Mouse (Mus musculus): ENCODE data around the gene 1700003F12Rik.

1700003F12Rik gene

DNA sequence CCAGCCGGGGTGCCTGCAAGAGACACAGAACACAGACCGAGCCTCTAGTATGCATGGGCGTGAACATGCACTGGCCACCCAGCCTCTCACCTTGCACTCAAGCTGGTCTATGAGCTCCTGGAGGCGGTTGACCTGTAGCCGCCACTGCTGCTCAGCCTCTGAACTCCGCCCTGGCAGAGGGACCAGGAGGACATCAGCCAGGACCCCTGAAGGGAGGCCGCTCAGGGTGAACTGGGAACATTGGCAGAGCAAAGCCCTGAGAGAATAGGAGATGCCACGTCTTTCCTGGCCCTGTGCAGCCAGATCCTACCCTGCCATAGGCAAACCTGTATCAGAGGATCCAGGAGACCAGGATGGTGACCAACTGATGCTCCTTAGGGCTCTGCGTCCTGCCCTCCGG, at the start of gene 1700003F12Rik:
Gene 1700003F12Rik, plus strand, starts transcription at position 375 of the 400 bp plus-strand sequence.
- no peak for DNase-seq

GRCm38 (mm10) chr2:154498571-154498970, 48.3 kb upstream of the 1700003F12Rik start:
- DNase-seq, result no peak

- no peak for DNase-seq
These were observed 47.1 kb upstream of the 1700003F12Rik start for GRCm38 (mm10) chr2:154499717-154500247.

DNA sequence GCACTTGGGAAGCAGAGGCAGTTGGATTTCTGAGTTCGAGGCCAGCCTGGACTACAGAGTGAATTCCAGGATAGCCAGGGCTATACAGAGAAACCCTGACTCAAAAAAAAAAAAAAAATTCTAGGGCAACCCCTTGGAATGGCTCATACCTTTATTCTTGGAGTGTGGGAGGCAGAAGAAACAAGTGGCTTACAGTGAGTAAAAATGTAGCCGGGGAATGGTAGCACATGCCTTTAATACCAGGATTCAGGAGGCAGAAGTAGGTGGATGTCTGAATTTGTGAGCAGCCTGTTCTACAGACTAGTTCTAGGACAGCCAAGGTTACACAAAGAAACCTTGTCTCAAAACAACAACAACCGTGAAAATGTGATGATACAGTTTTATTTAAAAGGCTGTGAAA, 46.1 kb upstream of the 1700003F12Rik start:
- no peak for DNase-seq

DNA sequence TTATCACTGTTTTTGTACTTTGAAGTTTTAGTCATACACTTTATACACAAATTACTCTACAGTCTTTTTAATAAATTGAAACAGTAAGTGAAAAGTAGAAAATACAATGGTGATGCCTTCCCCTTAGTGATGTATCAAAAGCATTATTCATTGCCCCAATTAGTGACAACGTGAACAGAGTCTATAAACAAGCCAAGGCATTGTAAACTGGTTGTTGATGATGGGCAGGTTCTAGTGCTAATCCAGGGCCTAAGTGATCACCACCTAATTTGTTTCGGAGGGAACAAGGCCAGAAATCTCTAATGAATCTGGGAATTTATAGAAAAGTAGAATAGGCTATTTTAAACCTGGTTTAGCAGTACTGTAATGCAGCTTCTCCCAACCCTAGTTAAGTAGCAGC, 39.8 kb upstream of the 1700003F12Rik start:
- DNase-seq, result no peak

DNA sequence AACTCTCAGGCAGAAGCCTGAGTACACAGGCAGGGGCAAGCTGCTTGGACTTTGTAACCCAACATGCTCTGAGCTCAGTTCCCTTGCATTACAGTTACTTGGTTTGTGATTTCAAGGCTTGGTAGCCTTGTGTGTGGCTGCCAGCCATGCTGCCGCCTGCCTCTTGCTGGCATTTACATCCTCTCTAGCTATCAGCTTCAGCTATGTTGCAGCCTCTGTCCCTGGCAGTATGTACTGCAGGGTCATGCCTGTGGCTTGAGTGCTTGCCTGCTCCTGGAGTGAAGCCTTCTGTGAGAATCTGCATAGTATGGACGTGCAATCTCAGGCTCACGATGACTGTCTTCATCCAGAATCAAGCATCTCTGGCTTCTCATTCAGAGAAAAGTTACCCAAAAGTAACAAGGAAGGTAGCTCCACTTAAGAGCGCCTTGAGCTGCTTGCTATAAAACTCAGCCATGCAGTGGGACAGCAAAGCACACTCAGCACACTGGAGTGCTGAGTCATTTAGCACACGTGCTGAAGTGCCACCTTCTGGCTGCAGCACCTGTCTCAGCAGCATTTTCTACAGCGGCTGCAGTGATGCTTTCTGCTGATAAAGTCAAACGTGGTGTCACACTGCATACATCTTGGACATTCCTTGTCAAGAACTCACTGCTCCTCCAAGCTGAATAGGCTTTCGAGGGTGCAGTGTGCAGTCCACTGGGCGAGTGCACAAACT, 39.2 kb upstream of the 1700003F12Rik start:
- peak; percentile 41 for DNase-seq

GRCm38 (mm10) chr2:154508450-154508849, 38.4 kb upstream of the 1700003F12Rik start:
- no peak for DNase-seq

DNA sequence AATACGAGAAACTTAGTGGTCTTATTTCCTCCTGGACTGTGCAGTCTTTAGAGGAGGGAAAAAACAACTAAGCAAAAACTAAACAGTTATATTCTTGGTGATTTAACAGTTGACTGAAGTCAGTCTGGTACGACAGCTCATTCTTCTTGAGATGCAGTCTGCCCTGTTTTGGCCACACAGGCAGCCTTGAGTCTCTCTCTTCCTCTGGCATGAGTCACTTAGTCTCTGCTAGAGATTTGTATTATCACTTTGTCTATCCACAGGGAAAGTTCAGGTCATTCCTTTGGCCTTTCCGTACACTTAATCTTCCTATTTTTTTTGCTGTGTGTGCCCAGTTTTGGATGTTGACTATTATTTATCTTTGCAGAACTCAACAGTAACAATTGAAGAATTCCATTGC, 36.7 kb upstream of the 1700003F12Rik start:
- no peak for DNase-seq

DNA sequence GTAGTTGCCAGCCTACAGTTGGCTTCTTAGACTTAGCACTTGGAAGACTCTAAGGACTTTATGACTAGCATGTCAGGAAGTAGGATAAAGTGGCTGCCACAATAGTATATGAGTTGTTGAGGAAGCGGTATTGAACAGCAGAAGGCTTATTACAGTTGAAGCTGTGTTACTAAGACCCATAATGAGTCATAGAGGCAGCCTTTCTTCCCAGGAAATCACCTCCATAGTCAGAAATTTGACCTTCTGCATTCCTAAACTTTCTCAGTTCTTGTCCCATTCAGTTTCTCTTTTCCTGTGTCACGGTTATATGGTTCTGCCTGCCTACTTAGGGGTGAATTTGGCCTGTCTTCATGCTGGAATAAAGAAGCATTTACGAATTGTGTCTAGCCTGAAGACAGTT, 29.9 kb upstream of the 1700003F12Rik start:
- no peak for DNase-seq

DNA sequence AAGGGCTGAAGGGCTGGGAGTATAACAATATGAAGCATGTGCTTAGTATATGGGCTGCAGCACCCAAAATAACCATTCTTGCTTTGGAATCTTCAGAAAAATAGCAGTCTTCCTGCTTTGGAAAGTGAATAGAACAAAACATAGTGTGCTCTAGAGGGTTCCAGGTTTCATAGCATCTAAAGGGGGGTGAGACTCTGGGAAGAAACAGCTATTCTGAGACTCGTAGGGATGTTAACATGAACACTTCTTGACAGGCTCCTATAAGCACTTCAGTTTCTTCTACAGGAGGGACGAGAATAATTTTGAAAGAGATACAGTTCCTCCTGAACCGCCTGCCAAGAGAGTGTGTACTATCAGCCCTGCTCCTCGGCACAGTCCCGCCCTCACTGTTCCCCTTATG, 29.5 kb upstream of the 1700003F12Rik start:
- DNase-seq, result no peak

DNA sequence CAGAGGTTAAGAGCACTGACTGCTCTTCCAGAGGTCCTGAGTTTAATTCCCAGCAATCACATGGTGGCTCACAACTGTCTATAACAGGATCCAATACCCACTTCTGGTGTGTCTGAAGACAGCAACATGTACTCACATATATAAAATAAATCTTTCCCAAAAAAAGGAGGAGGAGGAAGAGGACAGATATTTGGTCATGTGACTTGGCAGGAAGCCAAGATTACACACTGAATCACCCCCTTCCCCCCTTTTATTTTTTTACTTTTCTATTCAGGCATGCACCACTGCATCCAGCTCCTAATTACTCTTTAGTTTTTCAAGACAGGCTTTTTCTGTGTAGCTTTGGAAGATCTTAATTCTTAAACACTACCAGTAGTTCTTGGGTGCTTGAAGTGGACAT, 25.4 kb upstream of the 1700003F12Rik start:
- DNase-seq, result no peak

DNA sequence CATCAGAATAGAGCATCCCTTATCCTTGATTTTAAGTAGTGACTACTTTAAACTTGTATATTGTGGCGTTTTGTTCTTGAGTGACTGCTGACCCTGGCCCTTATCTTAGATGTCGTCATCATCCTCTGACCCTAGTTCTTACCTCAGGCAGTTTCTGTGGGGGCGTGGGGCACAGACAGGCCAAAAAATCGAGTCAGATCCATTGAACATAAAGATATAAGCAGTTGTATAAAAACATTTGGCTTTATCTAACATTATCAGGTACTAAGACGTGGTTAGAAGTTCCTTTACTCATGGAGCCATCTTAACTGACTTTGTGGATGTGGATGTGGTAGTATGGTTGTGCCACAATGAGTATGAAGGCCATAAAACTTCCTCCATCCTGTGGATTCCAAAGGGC, 24.6 kb upstream of the 1700003F12Rik start:
- no peak for DNase-seq

DNA sequence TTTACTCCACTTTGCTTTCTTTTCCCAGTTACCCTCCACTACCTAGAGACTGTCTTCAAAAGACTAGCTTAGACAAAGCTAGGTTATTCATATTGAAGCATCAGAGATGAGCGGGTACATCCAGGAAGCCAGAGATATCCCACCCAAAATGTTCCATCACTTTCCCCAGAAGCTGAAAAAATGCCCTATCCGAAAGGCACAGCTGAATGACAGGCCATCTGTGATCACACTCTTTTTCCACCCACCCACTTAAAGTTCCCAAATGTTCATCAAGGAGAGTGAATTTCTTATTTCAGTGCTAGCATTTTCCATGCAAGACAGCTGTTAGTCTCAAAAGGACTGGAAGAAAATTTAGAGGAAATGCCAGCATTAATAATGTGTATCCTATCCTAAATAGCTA, 21.6 kb upstream of the 1700003F12Rik start:
- no peak for DNase-seq

GRCm38 (mm10) chr2:154526531-154526930, 20.4 kb upstream of the 1700003F12Rik start:
- DNase-seq, result no peak

DNA sequence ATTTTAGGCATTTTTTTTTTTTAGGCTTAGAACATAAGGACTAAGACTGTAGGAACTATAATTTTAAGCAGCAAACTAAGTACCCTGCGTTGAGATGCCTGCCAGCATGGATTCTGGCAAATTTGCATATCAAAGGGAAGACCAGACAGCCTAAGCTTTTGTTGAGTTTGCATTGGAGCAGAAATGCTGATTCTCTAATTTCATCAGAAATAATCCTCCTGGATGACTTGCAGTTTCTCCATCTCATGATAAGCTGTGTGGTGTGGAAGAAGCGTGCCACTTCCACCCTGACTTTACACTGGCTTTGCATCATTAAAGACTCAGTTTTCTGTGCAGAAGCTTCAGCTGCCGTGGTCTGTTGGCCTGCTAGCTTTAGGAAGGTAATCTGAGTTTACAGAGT, 14.0 kb upstream of the 1700003F12Rik start:
- DNase-seq, result no peak

GRCm38 (mm10) chr2:154534704-154535270, 12.1 kb upstream of the 1700003F12Rik start:
- no peak for DNase-seq

DNA sequence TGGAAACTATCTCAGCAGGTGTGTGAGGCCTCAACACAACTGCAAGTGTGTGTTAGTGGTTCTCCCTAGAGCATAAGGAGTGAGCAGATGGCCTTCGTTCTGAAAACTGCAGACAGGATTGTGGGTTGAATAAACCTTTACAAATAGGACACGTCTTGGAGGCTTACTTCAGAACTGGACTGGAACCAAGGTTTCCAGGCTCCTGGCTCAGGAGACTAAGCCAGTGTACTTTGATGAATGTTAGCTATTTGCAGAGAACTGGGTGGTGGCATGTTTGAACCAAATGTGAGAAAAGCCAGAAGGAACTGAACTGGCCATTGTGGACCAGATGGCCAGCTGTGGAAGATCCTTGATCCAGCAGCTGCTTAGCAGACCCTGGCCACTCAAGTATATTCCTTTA, 8.6 kb upstream of the 1700003F12Rik start:
- DNase-seq, result no peak

DNA sequence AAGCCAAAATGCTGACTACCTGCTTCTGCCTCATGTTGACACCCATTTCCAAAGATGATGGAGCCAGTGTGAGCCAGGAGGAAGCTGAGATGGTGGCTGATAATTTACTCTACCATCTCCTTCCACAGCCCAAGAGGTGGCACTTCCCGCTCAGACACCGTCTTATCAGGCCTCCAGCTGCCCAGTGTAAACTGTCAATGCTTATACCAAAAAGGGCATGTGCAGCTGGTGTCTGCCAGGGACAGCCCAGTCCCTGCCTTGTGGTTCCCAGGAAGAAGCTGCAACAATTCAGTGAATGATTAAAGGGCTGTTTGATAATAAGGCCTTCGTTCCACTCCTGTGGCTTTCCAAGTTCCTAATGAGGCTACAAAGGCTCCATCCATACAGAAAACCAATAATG, 8.2 kb upstream of the 1700003F12Rik start:
- no peak for DNase-seq

DNA sequence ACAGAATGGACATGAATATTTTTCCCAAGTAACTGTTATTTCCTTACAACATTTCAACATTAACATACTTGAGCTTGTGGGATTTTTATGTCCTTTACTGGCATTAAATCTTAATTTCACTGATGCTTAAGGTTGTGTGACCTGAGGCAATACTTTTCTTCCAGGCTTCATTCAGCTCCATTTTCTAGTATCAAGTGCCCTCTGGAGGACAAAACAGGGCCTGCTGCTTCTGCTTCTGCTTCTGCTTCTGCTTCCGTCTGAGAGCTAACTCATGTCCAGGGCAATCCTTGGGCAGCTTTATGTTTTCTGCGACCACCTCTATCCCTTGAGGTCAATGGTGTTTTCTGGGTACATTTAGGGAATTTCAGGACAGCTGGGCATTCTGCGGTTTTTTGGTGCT, 7.2 kb upstream of the 1700003F12Rik start:
- DNase-seq, result no peak

- no peak for DNase-seq
These were observed 5.3 kb upstream of the 1700003F12Rik start for GRCm38 (mm10) chr2:154541630-154542029.

GRCm38 (mm10) chr2:154543567-154544347, 3.1 kb upstream of the 1700003F12Rik start:
- no peak for DNase-seq

- DNase-seq, result peak; percentile 45
These were observed 1.8 kb downstream of the 1700003F12Rik start for GRCm38 (mm10) chr2:154548688-154549087.

GRCm38 (mm10) chr2:154549127-154549885, 2.4 kb downstream of the 1700003F12Rik start:
- DNase-seq, result peak; percentile 80

Measured in liver (tissue).